Mouse (Mus musculus) liver, postnatal 0 days (tissue): ENCODE measurements around the gene Ddx4. TPM values are rescaled to one million over a fixed set of nuclear protein-coding genes. Genes with fewer than 3 reads are reported as not detected.
A peak's percentile ranks its signal among the peaks of the same experiment; 100 is the strongest.

Experiments
- ATAC-seq: fragments of 200-750 bp; cut with Nextera tagmentation; 2 replicates; pipeline ENCODE4 v1.8.0; 2017; ENCODE audit warnings: mild to moderate bottlenecking, moderate library complexity
- DNase-seq: peaks from one replicate; pipeline ENCODE4 v3.0.0-alpha.2; 2016
- H3K27ac ChIP-seq: fragments of 300-500 bp; sonication (generic); 2 replicates; pipeline ENCODE4 v1.5.1; 2014; ENCODE audit warnings: antibody characterized with exemption, moderate library complexity, mild to moderate bottlenecking, low read depth
- H3K27me3 ChIP-seq: fragments of 300-500 bp; sonication (generic); 2 replicates; pipeline ENCODE4 v1.6.1; 2014; ENCODE audit warnings: low read length, control low read depth, mixed read lengths; ENCODE audit not compliant: insufficient read depth
- H3K36me3 ChIP-seq: fragments of 300-500 bp; sonication (generic); replicated peaks from 2 replicates; pipeline ENCODE4 v1.6.1; 2014; ENCODE audit warnings: mild to moderate bottlenecking, control low read depth, low read length, moderate library complexity, mixed read lengths; ENCODE audit not compliant: insufficient read depth
- H3K4me1 ChIP-seq: fragments of 300-500 bp; sonication (generic); 2 replicates; pipeline ENCODE4 v1.6.1; 2014; ENCODE audit warnings: antibody characterized with exemption, mild to moderate bottlenecking, control low read depth; ENCODE audit not compliant: insufficient read depth
- H3K4me2 ChIP-seq: fragments of 300-500 bp; sonication (generic); 2 replicates; pipeline ENCODE4 v1.6.1; 2014; ENCODE audit warnings: low read depth, mild to moderate bottlenecking, low read length, moderate library complexity, mixed read lengths
- H3K4me3 ChIP-seq: fragments of 300-500 bp; sonication (generic); 2 replicates; pipeline ENCODE4 v1.5.1; 2014; ENCODE audit warnings: low read depth, low read length
- H3K9ac ChIP-seq: fragments of 300-500 bp; sonication (generic); replicated peaks from 2 replicates; pipeline ENCODE4 v1.6.1; 2014; ENCODE audit warnings: mild to moderate bottlenecking, moderate library complexity
- H3K9me3 ChIP-seq: fragments of 300-500 bp; sonication (generic); 2 replicates; pipeline ENCODE4 v1.6.1; 2016; ENCODE audit warnings: mild to moderate bottlenecking, control low read depth, low read length, mixed read lengths
- CTCF ChIP-seq: sonication (generic); IDR thresholded peaks from 2 replicates; pipeline ENCODE4 v1.5.1; 2016; ENCODE audit warnings: antibody characterized with exemption, low read depth
- EP300 ChIP-seq: IDR thresholded peaks from 2 replicates; pipeline ENCODE4 v1.6.1; 2016; ENCODE audit warnings: antibody characterized with exemption, low read depth, mild to moderate bottlenecking
- WGBS: fragments of 180-500 bp; shearing (Covaris S2); extraction: QIAGEN DNeasy Blood & Tissue Kit; methylation state at CpG from one replicate; pipeline ENCODE4 v1.1.7; 2014; ENCODE audit not compliant: insufficient replicate concordance; 5-methylcytosine and 5-hydroxymethylcytosine counted together
- polyA plus RNA-seq: library from polyadenylated mRNA; unstranded; fragments of >200 nt; fragmentation: Nextera tagmentation; extraction: Ambion mirVana; gene quantifications from 2 replicates; pipeline ENCODE4 v1.2.1, GENCODE M21; 2015

Ddx4 gene
- polyA plus RNA-seq, 1 experiment from 2014 or later, result 0.09 TPM

GRCm38 (mm10) chr13:112551641-112552548, 100.4 kb downstream of the Ddx4 start:
- H3K4me3 ChIP-seq, result no peak overlapping the region
- WGBS, result 53% methylated on average over 7 of the region's 7 CpGs
- H3K4me2 ChIP-seq, result no peak overlapping the region
- ATAC-seq (no peak), DNase-seq (no peak)
- H3K27me3 ChIP-seq, result no peaks in the 10 kb centered on the region
- TF ChIP-seq EP300 (peak; percentile 43; the same call in 1 of the 2 replicates), CTCF (no peak)
- H3K4me1 ChIP-seq, result no peaks in the 10 kb centered on the region
- H3K36me3 ChIP-seq, result no peaks in the 10 kb centered on the region
- no peak overlapping the region for H3K9ac ChIP-seq
- no peak overlapping the region for H3K27ac ChIP-seq
- H3K9me3 ChIP-seq, result no peaks in the 10 kb centered on the region

Other genes starting within 250 kb of the Ddx4 start
- 7.9 and 11.7 TPM in 2 replicates for gene Il6st, start 188.4 kb downstream of the Ddx4 start, polyA plus RNA-seq
- gene Il31ra, start 58.1 kb downstream of the Ddx4 start, polyA plus RNA-seq, result 0.06 and 0.11 TPM in 2 replicates
- 10.9 and 11.9 TPM in 2 replicates for gene Slc38a9, start 8.3 kb upstream of the Ddx4 start, polyA plus RNA-seq
- gene Plpp1, start 148.3 kb upstream of the Ddx4 start, polyA plus RNA-seq, result 44.6 and 55.4 TPM in 2 replicates